Mouse (Mus musculus) midbrain, embryonic 10.5 days (tissue): ENCODE results near the gene Alkbh7. TPM values are rescaled to one million over a fixed set of nuclear protein-coding genes. Genes with fewer than 3 reads are reported as not detected.

ENCODE experiments used
- DNase-seq: peaks from one replicate; pipeline ENCODE4 v3.0.0-alpha.2; 2017; ENCODE audit warnings: low spot score
- H3K27ac ChIP-seq: fragments of 300-500 bp; sonication (generic); replicated peaks from 2 replicates; pipeline ENCODE4 v1.5.1; 2016; ENCODE audit warnings: mild to moderate bottlenecking
- H3K27me3 ChIP-seq: fragments of 300-500 bp; sonication (generic); 2 replicates; pipeline ENCODE4 v1.6.1; 2016; ENCODE audit warnings: low read depth, mild to moderate bottlenecking; ENCODE audit not compliant: poor library complexity, severe bottlenecking
- H3K36me3 ChIP-seq: fragments of 300-500 bp; sonication (generic); 2 replicates; pipeline ENCODE4 v1.6.1; 2016; ENCODE audit warnings: mild to moderate bottlenecking, moderate library complexity
- H3K4me1 ChIP-seq: fragments of 300-500 bp; sonication (generic); 2 replicates; pipeline ENCODE4 v1.6.1; 2016
- H3K4me3 ChIP-seq: fragments of 300-500 bp; sonication (generic); 2 replicates; pipeline ENCODE4 v1.5.1; 2016; ENCODE audit warnings: mild to moderate bottlenecking, moderate library complexity
- H3K9me3 ChIP-seq: fragments of 300-500 bp; sonication (generic); replicated peaks from 2 replicates; pipeline ENCODE4 v1.6.1; 2016; ENCODE audit warnings: mild to moderate bottlenecking
- WGBS: fragments of 180-500 bp; shearing (Covaris S2); methylation state at CpG from one replicate; pipeline ENCODE4 v1.1.7; 2016; 5-methylcytosine and 5-hydroxymethylcytosine counted together
- polyA plus RNA-seq: library from polyadenylated mRNA; unstranded; fragments of >200 nt; fragmentation: Nextera tagmentation; extraction: Ambion mirVana; gene quantifications from 2 replicates; pipeline ENCODE4 v1.2.1, GENCODE M21; 2016

Gene Alkbh7
- polyA plus RNA-seq, result 40.2 and 41.3 TPM in 2 replicates

- Histone ChIP-seq H3K4me1 (peaks cover 20% of the 10 kb centered on the region), H3K4me3 (peak within 1 kb of the TSS; percentile 89), H3K36me3 (peaks cover 72% of the 10 kb centered on the region), H3K27me3 (no peaks in the 10 kb centered on the region), H3K9me3 (no peaks in the 10 kb centered on the region), H3K27ac (peak within 1 kb of the TSS; percentile 85)
- DNase-seq, result peak; percentile 96
- under 1% methylated on average over 38 of the region's 38 CpGs for WGBS
Observed at GRCm38 (mm10) chr17:56997029-56997667, at the start of gene Alkbh7. Alkbh7 (plus strand) TSS chr17:56997339.

- Histone ChIP-seq H3K27ac (no peak overlapping the region), H3K9me3 (peaks cover 6% of the 10 kb centered on the region; the same call in 1 of the 2 replicates), H3K4me1 (no peaks in the 10 kb centered on the region), H3K4me3 (no peak overlapping the region), H3K36me3 (no peaks in the 10 kb centered on the region), H3K27me3 (no peaks in the 10 kb centered on the region)
- 21% methylated on average over 3 of the region's 3 CpGs for WGBS
- peak; percentile 43 for DNase-seq
Observed at GRCm38 (mm10) chr17:56950915-56951314, 46.2 kb upstream of the Alkbh7 start.

- 97% methylated on average over 1 of the region's 1 CpGs for WGBS
- H3K9me3 ChIP-seq, result no peaks in the 10 kb centered on the region
Observed at GRCm38 (mm10) chr17:56952639-56953038, 44.5 kb upstream of the Alkbh7 start.

GRCm38 (mm10) chr17:56954871-56955270, 42.3 kb upstream of the Alkbh7 start:
- H3K4me1 ChIP-seq, result no peaks in the 10 kb centered on the region
- H3K9me3 ChIP-seq, result no peaks in the 10 kb centered on the region
- no peaks in the 10 kb centered on the region for H3K36me3 ChIP-seq
- DNase-seq, result no peak
- H3K27ac ChIP-seq, result no peak overlapping the region
- H3K4me3 ChIP-seq, result no peak overlapping the region
- no peaks in the 10 kb centered on the region for H3K27me3 ChIP-seq
- 88% methylated on average over 7 of the region's 7 CpGs for WGBS

More at GRCm38 (mm10) chr17:56952639-56953038, 44.5 kb upstream of the Alkbh7 start:
- Histone ChIP-seq H3K36me3 (no peaks in the 10 kb centered on the region), H3K27ac (no peak overlapping the region), H3K4me1 (no peaks in the 10 kb centered on the region), H3K27me3 (no peaks in the 10 kb centered on the region), H3K4me3 (no peak overlapping the region)
- DNase-seq, result no peak

GRCm38 (mm10) chr17:56957763-56958429, 39.2 kb upstream of the Alkbh7 start:
- no peaks in the 10 kb centered on the region for H3K36me3 ChIP-seq
- H3K9me3 ChIP-seq, result no peaks in the 10 kb centered on the region
- H3K4me1 ChIP-seq, result no peaks in the 10 kb centered on the region
- DNase-seq, result no peak
- H3K4me3 ChIP-seq, result no peak overlapping the region
- H3K27me3 ChIP-seq, result no peaks in the 10 kb centered on the region
- no peak overlapping the region for H3K27ac ChIP-seq
- 32% methylated on average over 11 of the region's 11 CpGs for WGBS

- Histone ChIP-seq H3K9me3 (no peaks in the 10 kb centered on the region), H3K27me3 (no peaks in the 10 kb centered on the region), H3K4me1 (no peaks in the 10 kb centered on the region), H3K27ac (no peak overlapping the region), H3K4me3 (no peak overlapping the region), H3K36me3 (no peaks in the 10 kb centered on the region)
- 83% methylated on average over 4 of the region's 4 CpGs for WGBS
- no peak for DNase-seq
Observed at GRCm38 (mm10) chr17:56958667-56959066, 38.5 kb upstream of the Alkbh7 start.

- Histone ChIP-seq H3K4me3 (no peak overlapping the region), H3K27me3 (no peaks in the 10 kb centered on the region), H3K9me3 (no peaks in the 10 kb centered on the region), H3K27ac (no peak overlapping the region), H3K4me1 (no peaks in the 10 kb centered on the region), H3K36me3 (no peaks in the 10 kb centered on the region)
- WGBS, result 95% methylated on average over 4 of the region's 4 CpGs
- no peak for DNase-seq
Observed at GRCm38 (mm10) chr17:56961880-56962279, 35.3 kb upstream of the Alkbh7 start.

GRCm38 (mm10) chr17:56962642-56963405, 34.3 kb upstream of the Alkbh7 start:
- no peaks in the 10 kb centered on the region for H3K4me1 ChIP-seq
- no peak overlapping the region for H3K4me3 ChIP-seq
- 86% methylated on average over 5 of the region's 5 CpGs for WGBS
- no peaks in the 10 kb centered on the region for H3K27me3 ChIP-seq
- no peak for DNase-seq
- no peaks in the 10 kb centered on the region for H3K9me3 ChIP-seq
- H3K27ac ChIP-seq, result no peak overlapping the region
- no peaks in the 10 kb centered on the region for H3K36me3 ChIP-seq

GRCm38 (mm10) chr17:56963646-56964045, 33.5 kb upstream of the Alkbh7 start:
- H3K27me3 ChIP-seq, result no peaks in the 10 kb centered on the region
- H3K4me1 ChIP-seq, result no peaks in the 10 kb centered on the region
- 81% methylated on average over 6 of the region's 6 CpGs for WGBS
- H3K4me3 ChIP-seq, result no peak overlapping the region
- H3K27ac ChIP-seq, result no peak overlapping the region
- H3K9me3 ChIP-seq, result no peaks in the 10 kb centered on the region
- no peaks in the 10 kb centered on the region for H3K36me3 ChIP-seq
- DNase-seq, result no peak

- no peaks in the 10 kb centered on the region for H3K36me3 ChIP-seq
- WGBS, result 79% methylated on average over 3 of the region's 3 CpGs
- no peaks in the 10 kb centered on the region for H3K27me3 ChIP-seq
- no peaks in the 10 kb centered on the region for H3K9me3 ChIP-seq
- H3K4me3 ChIP-seq, result no peak overlapping the region
- H3K27ac ChIP-seq, result no peak overlapping the region
- no peak for DNase-seq
- no peaks in the 10 kb centered on the region for H3K4me1 ChIP-seq
Observed at GRCm38 (mm10) chr17:56969321-56969720, 27.8 kb upstream of the Alkbh7 start.

- Histone ChIP-seq H3K4me1 (no peaks in the 10 kb centered on the region), H3K4me3 (no peak overlapping the region), H3K27ac (no peak overlapping the region), H3K27me3 (no peaks in the 10 kb centered on the region), H3K9me3 (no peaks in the 10 kb centered on the region), H3K36me3 (no peaks in the 10 kb centered on the region)
- 75% methylated on average over 5 of the region's 5 CpGs for WGBS
- DNase-seq, result no peak
Observed at GRCm38 (mm10) chr17:56970081-56970480, 27.1 kb upstream of the Alkbh7 start.

GRCm38 (mm10) chr17:56973956-56974707, 23.0 kb upstream of the Alkbh7 start:
- H3K4me3 ChIP-seq, result no peak overlapping the region
- no peak for DNase-seq
- H3K36me3 ChIP-seq, result no peaks in the 10 kb centered on the region
- no peaks in the 10 kb centered on the region for H3K27me3 ChIP-seq
- no peaks in the 10 kb centered on the region for H3K9me3 ChIP-seq
- WGBS, result 67% methylated on average over 13 of the region's 14 CpGs
- no peaks in the 10 kb centered on the region for H3K4me1 ChIP-seq
- no peak overlapping the region for H3K27ac ChIP-seq
